Mouse (Mus musculus) spleen, adult 2 months (tissue): Measurements from ENCODE around the gene Birc3.

Experiments
- CTCF ChIP-seq: fragments of 200-500 bp; IDR thresholded peaks from 2 replicates; pipeline ENCODE4 v1.5.1; 2011; ENCODE audit warnings: mild to moderate bottlenecking, inconsistent platforms; ENCODE audit not compliant: insufficient read depth, insufficient read length, insufficient replicate concordance; ENCODE audit errors: extremely low read depth
- POLR2A ChIP-seq: fragments of 200-500 bp; IDR thresholded peaks from 2 replicates; pipeline ENCODE4 v1.6.1; 2011; ENCODE audit warnings: low read depth, low read length, inconsistent platforms

DNA sequence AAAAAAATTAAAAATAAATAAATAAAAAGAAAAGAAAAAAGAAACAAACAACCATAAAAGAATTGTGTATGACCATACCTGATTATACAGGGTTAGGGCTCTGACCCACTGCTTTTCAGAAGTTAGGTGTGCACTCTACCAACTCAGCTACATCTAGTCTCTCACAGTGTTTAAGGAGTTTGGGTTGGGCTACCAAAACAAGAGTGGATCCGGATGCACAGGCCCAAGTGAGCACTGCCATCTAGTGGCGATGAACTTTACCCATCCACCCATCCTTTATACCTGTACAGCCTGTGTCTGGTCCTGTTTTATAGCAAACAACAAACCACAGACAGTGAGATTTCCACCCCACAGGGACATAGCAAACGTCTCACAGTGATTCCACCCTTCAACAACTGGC lies 24.5 kb upstream of the Birc3 start:
- peak; percentile 86; the same call in 1 of the 2 replicates for TF ChIP-seq CTCF
- TF ChIP-seq POLR2A = no peak
